Mouse (Mus musculus) B cell, adult 2 months (primary cell): ENCODE data around the gene Dnah6.

ENCODE experiments used
- DNase-seq, 2 experiments: peaks; one replicate each; pipeline ENCODE4 v3.0.0; 2022

The Dnah6 gene

DNA sequence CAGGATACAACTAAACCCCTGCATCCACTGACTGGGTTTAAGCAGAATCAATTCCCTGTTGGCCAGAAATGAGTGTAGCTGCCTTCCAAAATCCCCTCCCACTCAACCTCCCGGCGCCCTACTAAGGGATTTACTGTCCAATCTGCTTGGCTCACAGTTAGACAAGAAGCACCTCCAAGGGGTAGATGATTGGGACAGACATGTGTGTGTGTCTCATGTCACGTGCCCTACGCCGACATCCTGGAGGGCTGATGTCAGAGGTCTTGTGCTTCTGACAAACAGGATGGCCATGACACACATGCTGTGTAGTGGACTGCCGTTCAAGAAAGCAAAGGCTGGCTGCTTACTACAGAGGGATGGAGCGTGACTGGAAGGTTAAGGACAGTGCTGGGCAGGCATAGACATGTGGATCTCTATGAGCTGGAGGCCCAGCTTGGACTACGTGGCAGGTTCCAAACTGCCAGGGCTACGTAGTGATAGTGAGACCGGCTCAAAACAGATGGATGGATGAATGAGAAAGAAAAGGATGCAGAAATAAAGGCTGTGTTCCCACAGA is 202.6 kb downstream of the Dnah6 start:
- no peak for DNase-seq

DNA sequence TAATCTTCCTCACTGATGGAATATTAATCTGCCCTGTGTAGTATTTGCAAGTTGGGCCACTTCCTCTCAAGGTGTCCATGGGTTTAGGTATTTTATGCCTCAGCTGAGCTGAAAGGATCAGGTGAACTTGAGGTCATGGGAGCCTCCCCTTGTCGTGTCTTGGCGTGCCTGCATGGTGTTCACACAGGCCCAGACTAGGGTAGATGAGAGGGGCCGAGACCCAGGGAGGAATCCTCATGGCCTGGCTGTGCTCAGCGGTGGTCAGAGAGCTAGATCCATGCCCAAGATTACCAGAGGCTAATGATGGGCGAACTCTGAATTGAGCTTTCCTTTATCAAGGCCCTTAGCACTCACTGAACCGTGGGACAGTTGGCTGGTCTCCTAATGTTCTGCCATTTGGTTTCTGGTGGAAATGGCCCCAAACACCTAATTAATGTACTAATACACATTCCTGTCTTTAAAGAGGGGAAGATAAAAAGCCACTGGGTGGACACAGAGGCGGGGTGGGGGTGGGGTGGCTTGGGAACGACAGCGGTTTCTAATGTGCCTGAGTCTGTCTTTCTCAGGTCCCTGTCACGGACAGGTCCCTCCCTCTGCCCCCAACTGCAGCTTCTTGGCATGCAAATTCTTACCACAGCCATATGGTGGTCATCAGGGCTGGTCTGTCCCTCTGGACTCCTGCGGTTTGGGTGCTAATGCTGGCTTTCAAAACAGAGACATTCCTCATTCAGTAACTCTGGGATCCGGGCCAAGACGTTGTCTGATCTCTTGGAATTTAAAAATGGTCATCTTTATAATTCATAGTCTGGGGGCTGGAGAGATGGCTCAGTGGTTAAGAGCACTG is 206.9 kb downstream of the Dnah6 start:
- DNase-seq, result no peak

DNA sequence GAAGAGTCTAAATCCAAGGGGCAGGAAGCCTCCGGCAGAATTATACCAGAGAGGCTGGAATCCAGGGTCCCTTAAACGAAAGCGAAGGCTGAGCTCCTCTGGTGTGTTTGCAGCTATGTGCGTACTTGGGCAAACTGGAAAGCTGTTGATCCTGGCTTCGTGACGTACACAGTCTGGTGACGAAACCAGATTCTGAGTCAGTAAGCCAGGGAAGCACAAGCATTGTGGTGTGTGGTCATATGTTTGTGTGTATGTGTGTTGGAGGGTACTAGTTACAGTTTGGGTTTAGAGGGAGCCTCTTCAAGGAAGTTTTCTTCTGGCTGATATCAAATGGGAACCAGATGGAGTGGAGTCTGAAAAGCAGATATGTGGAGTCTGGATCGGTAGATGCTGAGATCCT is 208.5 kb downstream of the Dnah6 start:
- DNase-seq, result no peak

DNA sequence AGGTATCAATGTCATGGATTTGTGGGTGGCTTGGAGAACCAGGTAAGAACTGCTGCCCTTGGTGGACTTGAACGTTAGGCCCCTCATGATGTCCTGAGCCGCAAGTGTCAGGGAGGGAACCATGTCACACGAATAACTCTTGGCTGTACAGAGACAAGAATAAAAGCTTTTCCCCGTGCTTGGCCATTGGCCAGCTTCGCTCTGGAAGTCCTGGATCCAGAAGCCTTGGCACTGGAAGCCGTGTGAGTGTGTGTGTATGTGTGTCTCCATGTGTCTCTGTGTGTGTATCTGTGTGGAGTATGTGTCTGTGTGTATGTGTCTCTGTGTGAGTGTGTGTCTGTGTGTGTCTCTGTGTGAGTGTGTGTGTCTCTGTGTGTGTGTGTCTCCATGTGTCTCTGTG is 209.6 kb downstream of the Dnah6 start:
- no peak for DNase-seq

DNA sequence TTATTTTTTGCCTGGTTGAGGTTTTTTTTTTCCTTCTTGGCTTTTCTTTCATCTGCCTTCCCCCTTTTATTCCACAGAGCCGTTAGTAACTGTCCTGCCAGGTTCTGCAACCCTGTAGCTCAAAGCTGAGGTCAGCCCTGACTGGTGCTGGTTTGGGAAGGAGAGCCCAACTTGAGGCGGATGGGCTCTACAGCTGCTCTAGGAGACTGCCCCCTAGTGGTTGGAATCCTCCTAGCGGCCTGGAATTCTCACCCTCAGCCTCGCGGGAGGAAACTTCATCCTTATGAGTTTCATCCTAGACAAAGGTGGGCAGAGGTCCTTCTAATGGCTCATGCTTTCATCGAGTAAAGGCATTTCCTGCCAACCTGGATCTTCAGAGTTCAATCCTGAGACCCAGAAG is 211.4 kb downstream of the Dnah6 start:
- DNase-seq, result peak; percentile 80

DNA sequence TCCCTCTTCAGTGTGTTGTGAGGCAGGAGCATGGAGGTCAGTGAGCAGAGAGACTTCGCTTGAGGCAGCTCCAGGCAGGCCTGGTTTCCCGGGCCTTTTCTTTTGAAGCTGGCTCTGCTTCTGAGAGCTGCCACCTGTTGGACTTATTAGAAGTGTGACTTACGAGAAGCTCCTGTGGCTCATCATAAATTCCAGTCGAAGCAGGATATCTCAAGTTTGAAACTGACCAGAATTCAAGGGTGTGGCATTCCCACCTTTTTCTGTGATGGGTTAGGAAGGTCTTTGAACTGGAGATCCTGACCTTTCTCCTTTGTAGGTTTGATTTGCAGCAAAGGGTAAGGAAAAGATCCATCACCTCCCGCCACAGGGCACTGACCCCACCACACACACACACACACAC is 217.8 kb downstream of the Dnah6 start:
- DNase-seq, result no peak

DNA sequence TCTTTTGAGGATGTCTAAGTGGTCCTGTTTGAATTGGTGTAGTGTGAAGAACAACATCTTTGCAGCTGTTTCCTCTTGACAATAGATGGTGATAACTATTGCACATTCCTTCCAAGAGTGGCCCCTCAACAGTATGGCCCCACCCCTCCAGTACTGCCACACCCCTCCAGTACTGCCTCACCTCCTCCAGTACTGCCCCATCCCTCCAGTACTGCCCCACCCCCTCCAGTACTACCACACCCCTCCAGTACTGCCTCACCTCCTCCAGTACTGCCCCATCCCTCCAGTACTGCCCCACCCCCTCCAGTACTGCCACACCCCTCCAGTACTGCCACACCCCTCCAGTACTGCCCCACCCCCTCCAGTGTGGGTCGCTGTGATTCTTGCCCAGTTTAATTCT is 219.1 kb downstream of the Dnah6 start:
- DNase-seq, result no peak

DNA sequence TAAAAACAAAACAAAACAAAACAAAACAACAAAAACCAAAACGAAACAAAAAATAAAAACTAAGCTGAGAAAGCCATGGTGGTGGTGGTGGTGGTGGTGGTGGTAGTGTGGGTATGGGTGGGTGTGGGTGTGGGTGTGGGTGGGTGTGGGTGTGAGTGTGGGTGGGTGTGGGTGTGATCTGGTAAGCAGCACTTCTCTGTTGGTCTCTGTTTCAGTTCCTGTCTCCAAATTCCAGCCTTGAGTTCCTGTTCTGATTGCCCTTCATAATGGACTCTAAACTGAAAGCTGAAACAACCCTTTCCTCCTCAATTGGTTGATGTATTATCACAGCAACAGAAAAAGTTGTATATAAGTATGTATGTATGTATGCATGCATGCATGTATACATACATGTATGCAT is 222.6 kb downstream of the Dnah6 start:
- no peak for DNase-seq

DNA sequence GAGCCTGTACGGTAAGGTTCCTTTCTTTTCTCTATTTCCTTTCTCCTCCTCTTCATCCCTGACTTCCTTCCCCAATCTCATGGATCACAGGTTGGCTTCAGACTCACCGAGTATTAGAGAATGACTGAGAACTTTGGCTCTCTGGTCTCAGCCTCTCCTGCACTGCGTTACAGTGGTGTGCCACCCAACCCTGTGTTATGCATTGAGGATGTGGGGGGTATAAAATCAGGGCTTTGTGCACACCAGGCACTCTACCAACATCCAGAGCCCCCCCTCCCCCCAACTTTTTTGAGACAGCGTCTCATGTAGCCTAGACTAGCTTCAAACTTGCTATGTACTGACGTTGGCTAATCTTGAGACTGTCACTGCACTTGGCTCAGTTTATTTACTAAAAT is 227.8 kb downstream of the Dnah6 start:
- no peak for DNase-seq

DNA sequence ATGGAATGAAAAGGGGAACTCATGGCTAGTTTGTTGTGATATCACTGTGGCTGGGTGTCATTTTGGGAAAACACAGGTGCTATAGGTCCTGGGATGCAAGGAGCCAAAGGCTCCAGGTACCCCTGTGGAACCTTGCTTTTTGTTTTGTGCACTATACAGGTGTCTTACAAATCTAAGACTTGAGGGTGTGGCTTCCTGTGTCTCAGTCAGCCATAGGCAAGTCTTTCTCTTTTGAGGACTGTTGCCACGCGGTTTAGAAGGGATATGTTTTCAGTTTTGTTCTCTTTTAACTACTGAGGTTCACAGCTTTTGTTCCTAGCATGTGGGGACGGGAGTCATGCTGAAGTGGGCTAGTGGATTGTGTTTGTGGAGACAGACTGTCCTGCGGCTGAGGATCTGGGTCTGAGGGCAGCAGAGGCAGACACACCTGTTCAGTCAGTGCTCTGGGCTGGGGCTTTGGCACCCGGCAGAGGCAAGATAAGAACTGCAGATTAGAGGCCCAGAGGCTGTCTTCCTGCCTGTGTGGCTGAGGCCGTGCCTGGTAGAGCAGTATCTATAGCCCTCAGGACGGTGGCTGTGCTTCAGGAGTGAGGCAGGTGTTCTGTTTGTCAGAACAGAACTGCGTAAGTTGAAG is 228.3 kb downstream of the Dnah6 start:
- no peak for DNase-seq

DNA sequence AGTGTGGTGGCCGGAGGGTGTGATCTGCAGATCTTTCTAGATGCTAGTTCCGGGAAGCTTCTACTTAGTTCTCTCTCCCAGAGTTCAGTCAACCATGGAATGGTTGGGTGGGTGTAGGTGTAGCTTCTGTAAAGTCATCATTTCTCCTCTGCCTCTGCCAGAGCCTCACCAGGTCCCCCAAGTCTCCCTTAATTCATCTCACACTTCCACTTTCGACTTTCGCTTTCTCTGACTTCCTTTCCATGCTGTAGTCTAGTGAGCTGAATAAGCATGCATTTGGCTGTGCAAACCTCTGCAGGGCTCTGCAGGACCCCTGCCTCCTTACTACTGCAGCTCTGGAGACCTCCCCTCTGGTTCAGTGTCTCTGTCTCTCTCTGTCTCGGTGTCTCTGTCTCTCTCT is 231.2 kb downstream of the Dnah6 start:
- DNase-seq, result peak; percentile 29 to 46

DNA sequence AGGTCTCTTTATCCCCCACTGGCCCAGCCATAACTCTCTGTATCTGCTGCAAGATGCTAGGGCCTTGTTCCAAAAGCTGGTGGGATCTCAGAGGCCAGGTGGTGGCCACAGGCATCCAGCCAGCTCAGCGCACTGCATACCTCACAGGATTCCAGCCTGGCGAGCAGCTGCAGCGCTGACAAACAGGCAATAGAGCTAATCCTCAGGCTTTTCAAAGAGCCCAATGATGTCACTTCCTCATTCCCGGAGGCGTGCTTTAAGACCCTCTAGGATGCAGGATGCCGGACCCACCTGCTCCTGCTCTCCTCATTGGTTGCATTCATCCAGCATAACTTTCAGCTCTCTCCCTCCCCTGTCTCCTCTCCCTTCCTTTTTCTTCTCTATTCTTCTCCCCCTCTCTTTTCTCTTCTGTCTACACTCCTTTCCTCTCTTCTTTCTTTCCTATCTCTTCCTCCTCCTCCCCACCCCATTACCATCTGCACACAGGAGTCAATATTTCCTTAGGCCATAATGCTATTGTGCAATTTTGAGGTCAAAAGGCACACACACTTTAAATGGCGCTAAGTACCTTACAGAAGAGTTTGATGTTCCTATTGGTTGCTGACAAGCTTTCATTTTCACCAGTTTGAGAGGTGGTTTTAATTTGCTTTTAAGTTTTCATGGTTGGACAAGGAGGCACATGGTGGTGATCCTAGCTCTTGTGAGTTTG is 232.3 kb downstream of the Dnah6 start:
- DNase-seq, result no peak

DNA sequence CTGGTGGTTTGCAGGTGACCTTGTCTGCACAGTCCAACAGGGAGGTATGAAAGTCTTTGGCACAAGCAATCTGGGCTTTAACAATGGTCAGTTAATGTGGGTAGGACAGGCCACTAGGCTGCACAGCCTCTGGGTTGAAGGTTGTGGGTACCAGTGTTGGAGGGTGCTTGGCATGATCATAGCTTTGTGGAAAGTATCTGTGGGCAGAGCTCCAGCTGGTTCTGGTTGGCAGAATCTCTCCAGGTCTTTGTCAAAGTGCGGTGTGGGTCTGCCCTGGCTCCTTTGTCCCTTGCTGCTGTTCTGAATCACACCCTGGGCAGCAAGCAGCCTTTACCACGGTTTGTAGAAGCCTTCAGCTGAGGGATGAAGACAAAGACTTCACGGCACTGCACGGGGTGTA is 238.9 kb downstream of the Dnah6 start:
- no peak for DNase-seq

DNA sequence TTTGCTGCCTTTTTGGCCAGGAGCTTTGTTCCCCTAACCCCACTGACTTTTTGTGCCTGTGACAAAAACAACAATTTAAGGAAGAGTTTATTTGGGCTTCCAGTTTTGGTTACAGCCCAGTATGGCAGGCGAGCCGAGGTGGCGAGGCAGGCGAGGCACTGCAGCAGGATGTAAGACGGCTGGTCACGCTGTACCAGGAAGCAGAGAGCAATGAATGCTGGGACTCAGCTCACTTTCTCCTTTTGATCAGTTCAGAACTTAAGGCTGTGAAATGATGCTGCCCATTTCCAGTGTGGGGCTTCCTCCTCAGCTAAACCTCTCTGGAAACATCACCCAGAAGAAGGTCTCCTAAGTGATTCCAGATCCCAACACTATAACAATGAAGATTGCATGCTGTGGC is 239.6 kb downstream of the Dnah6 start:
- no peak for DNase-seq

DNA sequence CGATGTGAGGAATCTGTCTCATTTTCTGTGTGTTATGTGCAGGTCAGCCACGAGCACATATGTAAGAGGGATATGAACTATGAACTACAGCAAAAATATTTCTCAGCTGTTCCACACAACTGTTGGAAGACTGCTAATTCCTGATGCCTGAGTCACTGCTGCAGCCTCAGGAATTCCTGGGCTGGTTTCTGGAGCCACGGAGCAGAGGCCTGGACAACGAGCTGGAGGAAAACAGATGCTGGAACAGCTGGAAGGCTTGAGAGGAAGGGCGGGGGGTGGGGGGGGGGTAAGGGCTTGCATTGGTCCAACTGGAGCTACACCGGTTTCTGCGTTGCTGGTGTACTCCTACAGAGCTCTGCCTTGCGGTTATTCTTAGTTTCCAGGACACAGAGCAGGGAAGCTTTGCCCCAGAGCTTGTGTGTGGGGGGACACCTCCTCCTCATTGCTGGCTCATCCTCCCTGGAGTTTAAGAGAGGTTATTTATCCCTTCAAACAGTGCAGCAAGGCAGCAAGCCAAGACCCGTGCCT is 240.3 kb downstream of the Dnah6 start:
- no peak for DNase-seq

DNA sequence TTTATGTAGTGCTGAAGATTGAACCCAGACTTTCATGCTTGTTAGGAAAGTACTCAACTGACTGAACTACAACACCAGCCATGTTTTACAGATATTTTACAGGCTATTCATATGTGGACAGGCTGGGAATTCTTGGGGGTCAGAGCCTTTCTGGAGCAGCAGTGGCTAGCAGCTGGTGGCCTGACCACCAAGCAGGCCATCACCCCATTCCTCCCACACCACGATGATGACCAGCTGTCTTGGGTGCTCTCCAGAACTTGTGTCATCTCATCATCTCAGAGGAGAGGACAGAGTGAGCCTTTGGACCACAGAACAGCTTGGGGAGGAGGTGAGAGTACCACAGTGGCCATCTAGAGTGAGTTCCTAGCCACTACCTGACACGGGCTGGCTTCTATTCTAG is 244.6 kb downstream of the Dnah6 start:
- DNase-seq, result no peak

DNA sequence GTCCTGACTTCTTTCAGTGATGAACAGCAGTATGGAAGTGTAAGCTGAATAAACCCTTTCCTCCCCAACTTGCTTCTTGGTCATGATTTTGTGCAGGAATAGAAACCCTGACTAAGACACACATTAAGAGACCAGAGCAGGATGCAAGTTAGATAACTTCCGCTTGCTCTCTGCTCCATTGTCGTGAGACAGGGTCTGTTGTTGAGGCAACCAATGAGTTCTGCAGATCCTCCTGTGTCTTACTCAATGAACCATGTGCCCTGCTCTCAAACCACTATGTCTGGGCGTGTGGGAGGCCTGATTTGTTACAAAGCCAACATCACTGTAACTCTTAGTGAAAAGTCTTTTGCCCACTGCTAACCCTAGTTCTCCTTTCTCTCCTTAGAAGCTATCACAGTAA is 250.4 kb downstream of the Dnah6 start:
- DNase-seq, result no peak

DNA sequence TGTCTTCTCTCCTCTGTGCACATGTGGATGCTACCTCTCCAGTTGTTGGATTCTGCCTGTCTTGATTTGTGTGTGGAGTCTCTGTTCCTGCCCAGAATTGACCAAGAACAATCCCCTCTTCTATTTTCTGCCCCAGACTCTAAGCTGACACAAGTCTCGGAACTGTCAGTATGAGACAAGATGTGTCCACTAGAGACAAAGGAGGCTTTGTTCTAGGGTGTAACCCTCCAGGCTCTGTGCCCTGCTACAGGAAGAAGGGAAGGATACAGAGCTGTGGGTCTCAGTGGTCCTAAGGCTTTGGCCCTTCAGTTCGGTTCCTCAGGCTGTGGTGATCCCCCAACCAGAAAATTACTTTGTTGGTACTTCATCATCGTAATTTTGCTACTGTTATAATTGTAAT is 251.7 kb downstream of the Dnah6 start:
- no peak for DNase-seq
